Mouse (Mus musculus) ES-E14 (cell line): ENCODE data around the gene Umodl1. TPM values are rescaled to one million over a fixed set of nuclear protein-coding genes. Genes with fewer than 3 reads are reported as not detected.

Source experiments
- DNase-seq: peaks from one replicate; pipeline ENCODE4 v3.0.0-alpha.2; 2013; ENCODE audit warnings: low read depth, low spot score
- H3K27ac ChIP-seq: 2 replicates; pipeline ENCODE4 v1.5.1; 2012; ENCODE audit warnings: low read depth, mild to moderate bottlenecking, low read length, moderate library complexity, mixed read lengths; ENCODE audit not compliant: poor library complexity, insufficient read depth, severe bottlenecking
- H3K36me3 ChIP-seq: 2 replicates; pipeline ENCODE4 v1.6.1; 2012; ENCODE audit warnings: mild to moderate bottlenecking, low read length, moderate library complexity, mixed read lengths; ENCODE audit not compliant: control insufficient read depth, poor library complexity, insufficient read depth, severe bottlenecking
- H3K4me1 ChIP-seq, 2 experiments: fragments of 150-350 bp in 1 of 2; sonication (generic) in 1 of 2; 2 replicates each; pipeline ENCODE4 v1.6.1; 2012; ENCODE audit warnings: low read length in 2 of 2, mild to moderate bottlenecking in 1 of 2, mixed read lengths in 1 of 2; ENCODE audit not compliant: control insufficient read depth in 2 of 2, insufficient read depth in 2 of 2, poor library complexity in 1 of 2
- H3K4me3 ChIP-seq, 2 experiments: fragments of 150-350 bp in 1 of 2; sonication (generic) in 1 of 2; 2 replicates each; pipeline ENCODE4 v1.5.1; 2012; ENCODE audit warnings: low read length in 2 of 2, low read depth in 1 of 2, mild to moderate bottlenecking in 1 of 2, mixed read lengths in 1 of 2; ENCODE audit not compliant: insufficient read depth in 1 of 2, poor library complexity in 1 of 2, severe bottlenecking in 1 of 2
- H3K9ac ChIP-seq: 2 replicates; pipeline ENCODE4 v1.6.1; 2012; ENCODE audit warnings: low read depth, mild to moderate bottlenecking, low read length, mixed read lengths; ENCODE audit not compliant: poor library complexity, insufficient read depth, severe bottlenecking
- H3K9me3 ChIP-seq: fragments of 150-350 bp; sonication (generic); 2 replicates; pipeline ENCODE4 v1.6.1; 2012; ENCODE audit warnings: low read depth, mild to moderate bottlenecking, low read length; ENCODE audit not compliant: control insufficient read depth, insufficient read depth
- CHD2 ChIP-seq: IDR thresholded peaks from 2 replicates; pipeline ENCODE4 v1.6.1; 2014; ENCODE audit warnings: mild to moderate bottlenecking, low read depth, low read length, inconsistent platforms
- HCFC1 ChIP-seq: IDR thresholded peaks from 2 replicates; pipeline ENCODE4 v1.6.1; 2012; ENCODE audit warnings: low read length, inconsistent platforms, borderline replicate concordance; ENCODE audit not compliant: insufficient read depth
- MAFK ChIP-seq: IDR thresholded peaks from 2 replicates; pipeline ENCODE4 v1.6.1; 2014; ENCODE audit warnings: mild to moderate bottlenecking, low read depth, low read length, inconsistent platforms; ENCODE audit not compliant: insufficient read depth
- ZC3H11A ChIP-seq: IDR thresholded peaks from 2 replicates; pipeline ENCODE4 v1.6.1; 2012; ENCODE audit warnings: low read depth, mild to moderate bottlenecking, inconsistent platforms, low read length, borderline replicate concordance
- ZNF384 ChIP-seq: IDR thresholded peaks from 2 replicates; pipeline ENCODE4 v1.6.1; 2012; ENCODE audit warnings: low read depth, low read length, inconsistent platforms
- in situ Hi-C, 2 experiments: fragments of 600-800 bp; cut with MboI; formaldehyde crosslinking; loops; one replicate each; pipeline ENCODE4 v1.15.1; 2025; ENCODE audit warnings: low sequenced_read_pairs in 2 of 2, inconsistent platforms in 1 of 2; ENCODE audit not compliant: unreplicated experiment in 2 of 2
- total RNA-seq: library from RNA; depleted of rRNA; stranded (reverse); fragments of 300-350 nt; gene quantifications from 2 replicates; pipeline ENCODE4 v1.2.3, GENCODE M21; 2012

Gene Umodl1
- total RNA-seq, 1 experiment = not detected

- Histone ChIP-seq H3K9ac (no peak overlapping the region), H3K4me1 (no peaks in the 10 kb centered on the region), H3K4me3 (no peak overlapping the region), H3K36me3 (no peaks in the 10 kb centered on the region), H3K9me3 (no peaks in the 10 kb centered on the region), H3K27ac (no peak overlapping the region)
- in situ Hi-C loops = no loop called here
- TF ChIP-seq ZC3H11A (no peak), MAFK (no peak), ZNF384 (no peak), HCFC1 (no peak), CHD2 (no peak)
- no peak for DNase-seq
These were observed 22.9 kb downstream of the Umodl1 start for GRCm38 (mm10) chr17:30977290-30977689.

DNA sequence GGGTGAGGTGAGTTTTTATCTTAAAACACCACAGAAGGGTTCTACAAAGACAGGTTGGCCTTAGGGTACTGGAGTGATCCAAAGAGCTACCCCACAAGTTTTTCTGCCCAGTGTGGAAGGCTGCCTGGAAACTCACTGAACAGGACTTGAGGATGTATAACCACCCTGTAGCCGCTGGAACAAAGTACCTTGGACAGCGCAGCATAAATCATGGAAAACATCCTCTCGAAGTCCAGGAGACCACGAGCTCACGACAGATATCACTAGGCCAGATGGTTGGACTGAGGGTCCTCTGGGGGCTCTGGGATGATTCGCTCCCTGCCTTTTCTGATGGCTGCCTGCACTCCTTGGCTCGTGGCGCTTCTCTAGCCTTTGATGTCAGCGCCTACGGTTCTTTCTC is 24.1 kb downstream of the Umodl1 start:
- no peak for DNase-seq
- in situ Hi-C loops = no loop called here
- Histone ChIP-seq H3K9ac (no peak overlapping the region), H3K4me3 (no peak overlapping the region), H3K36me3 (no peaks in the 10 kb centered on the region), H3K27ac (no peak overlapping the region; the same call in 1 of the 2 replicates), H3K4me1 (no peaks in the 10 kb centered on the region), H3K9me3 (no peaks in the 10 kb centered on the region)
- no peak for TF ChIP-seq MAFK
- TF ChIP-seq ZNF384 = no peak
- no peak for TF ChIP-seq HCFC1
- no peak for TF ChIP-seq CHD2
- no peak for TF ChIP-seq ZC3H11A

DNA sequence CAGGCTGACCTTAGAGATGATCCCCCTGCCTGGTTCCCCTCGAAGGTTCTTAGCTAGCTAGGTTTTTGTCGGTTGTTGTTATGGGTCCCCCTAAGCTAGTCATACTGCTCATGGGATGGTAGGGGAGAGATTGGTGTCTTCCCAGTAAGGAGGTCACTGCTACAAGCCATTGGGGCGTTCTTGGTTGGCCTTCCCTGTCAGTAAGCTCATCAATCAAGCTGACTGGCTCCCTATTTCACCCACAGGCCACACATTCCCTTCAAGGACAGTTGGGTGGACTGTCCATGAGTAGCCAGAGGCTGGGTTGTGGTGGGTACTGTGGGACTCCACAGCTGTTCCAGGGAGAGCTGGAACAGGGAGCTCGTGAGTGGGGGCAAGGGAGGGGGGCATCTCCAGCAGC is 29.1 kb downstream of the Umodl1 start:
- Histone ChIP-seq H3K9me3 (no peaks in the 10 kb centered on the region), H3K36me3 (no peaks in the 10 kb centered on the region), H3K4me3 (no peak overlapping the region), H3K27ac (no peak overlapping the region), H3K9ac (no peak overlapping the region), H3K4me1 (no peaks in the 10 kb centered on the region)
- no peak for DNase-seq
- TF ChIP-seq HCFC1 (no peak), CHD2 (no peak), MAFK (no peak), ZC3H11A (no peak), ZNF384 (no peak)
- in situ Hi-C loops = no loop called here

DNA sequence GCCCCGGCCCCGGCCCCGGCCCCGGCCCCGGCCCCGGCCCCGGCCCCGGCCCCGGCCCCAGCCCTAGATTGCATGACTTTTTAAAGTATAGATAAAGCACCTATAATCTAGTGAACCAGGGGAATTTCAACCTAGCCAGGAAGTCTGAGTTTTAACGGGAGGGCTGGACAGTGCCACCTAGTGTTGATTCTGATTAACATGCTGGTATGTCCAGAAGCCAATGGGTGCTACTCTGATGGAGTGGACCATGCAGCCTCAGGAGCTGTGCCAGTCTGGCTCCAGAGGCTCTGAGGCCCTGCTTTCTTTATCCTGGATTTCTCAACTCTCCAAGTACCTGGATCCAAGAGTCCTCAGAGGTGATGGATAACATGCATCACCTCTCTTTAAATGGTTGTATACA is 35.8 kb downstream of the Umodl1 start:
- Histone ChIP-seq H3K4me3 (no peak overlapping the region), H3K9ac (no peak overlapping the region), H3K27ac (no peak overlapping the region), H3K36me3 (no peaks in the 10 kb centered on the region), H3K4me1 (no peaks in the 10 kb centered on the region), H3K9me3 (no peaks in the 10 kb centered on the region)
- in situ Hi-C loops = no loop called here
- no peak for TF ChIP-seq ZNF384
- no peak for TF ChIP-seq MAFK
- no peak for TF ChIP-seq ZC3H11A
- no peak for TF ChIP-seq HCFC1
- no peak for TF ChIP-seq CHD2
- peak; percentile 29 for DNase-seq

DNA sequence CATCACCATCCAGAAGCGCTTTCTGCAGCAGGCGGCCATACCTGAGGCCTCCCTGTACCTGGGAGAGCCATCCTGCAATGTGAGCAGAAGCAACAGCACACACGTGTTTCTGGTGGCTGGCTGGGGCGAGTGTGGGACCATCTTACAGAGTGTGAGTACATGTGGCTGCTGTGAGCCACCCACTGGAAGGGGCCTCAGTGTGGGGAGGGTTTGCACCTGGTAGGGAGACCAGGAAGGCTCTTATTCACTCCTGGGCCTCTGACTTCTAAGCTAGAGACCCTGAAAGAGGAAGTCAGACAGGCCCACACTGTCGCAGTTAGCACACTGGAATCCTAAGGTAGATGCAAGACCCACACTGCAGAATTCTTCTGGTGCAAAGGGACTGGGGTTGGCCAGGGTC is 41.9 kb downstream of the Umodl1 start:
- no peaks in the 10 kb centered on the region for H3K36me3 ChIP-seq
- no peak overlapping the region for H3K4me3 ChIP-seq
- H3K4me1 ChIP-seq = peaks cover 3 to 10% of the 10 kb centered on the region in 2 experiments; a peak in 3 of 4 replicates
- TF ChIP-seq MAFK = no peak
- no peak overlapping the region for H3K27ac ChIP-seq
- no peak overlapping the region for H3K9ac ChIP-seq
- H3K9me3 ChIP-seq = no peaks in the 10 kb centered on the region
- in situ Hi-C loops = no loop called here
- DNase-seq = no peak
